Mouse (Mus musculus) cerebellum, adult 2 months (tissue): ENCODE measurements around the gene Gpatch2.

ENCODE experiments used
- CTCF ChIP-seq: fragments of 200-500 bp; IDR thresholded peaks from 2 replicates; pipeline ENCODE4 v1.5.1; 2011; ENCODE audit warnings: low read depth, mild to moderate bottlenecking, control low read depth, low read length, moderate library complexity, borderline replicate concordance; ENCODE audit not compliant: insufficient read depth
- POLR2A ChIP-seq: fragments of 200-500 bp; IDR thresholded peaks from 2 replicates; pipeline ENCODE4 v1.6.1; 2011; ENCODE audit warnings: low read length, control low read depth, borderline replicate concordance; ENCODE audit not compliant: insufficient read depth

- TF ChIP-seq CTCF = no peak
- no peak for TF ChIP-seq POLR2A
These were observed 1.5 kb downstream of the Gpatch2 start for GRCm38 (mm10) chr1:187216620-187217410.
